Mouse (Mus musculus) left cerebral cortex, postnatal 14 days (tissue): ENCODE results near the gene A130010J15Rik. TPM values are rescaled to one million over a fixed set of nuclear protein-coding genes. Genes with fewer than 3 reads are reported as not detected.

Experiments
- DNase-seq, 2 experiments: peaks; one replicate each; pipeline ENCODE4 v3.0.0; 2021 to 2022; ENCODE audit warnings: low spot score in 2 of 2, mixed read lengths in 1 of 2
- intact Hi-C: fragments of 180-260 bp; cut with DNase I; formaldehyde crosslinking; loops from one replicate; pipeline ENCODE4 v1.15.1; 2025
- total RNA-seq, 2 experiments: library from RNA; stranded (reverse); gene quantifications; 2 replicates each; pipeline ENCODE4 v1.2.3; 2021

A130010J15Rik gene
- total RNA-seq, 2 experiments from 2014 or later, result 3.4 to 3.7 TPM

- peak in 1 of 2 experiments; percentile 19 for DNase-seq
- intact Hi-C loops, result no loop called here
These were observed 23.9 kb downstream of the A130010J15Rik start for GRCm38 (mm10) chr1:193191675-193192283.

DNA sequence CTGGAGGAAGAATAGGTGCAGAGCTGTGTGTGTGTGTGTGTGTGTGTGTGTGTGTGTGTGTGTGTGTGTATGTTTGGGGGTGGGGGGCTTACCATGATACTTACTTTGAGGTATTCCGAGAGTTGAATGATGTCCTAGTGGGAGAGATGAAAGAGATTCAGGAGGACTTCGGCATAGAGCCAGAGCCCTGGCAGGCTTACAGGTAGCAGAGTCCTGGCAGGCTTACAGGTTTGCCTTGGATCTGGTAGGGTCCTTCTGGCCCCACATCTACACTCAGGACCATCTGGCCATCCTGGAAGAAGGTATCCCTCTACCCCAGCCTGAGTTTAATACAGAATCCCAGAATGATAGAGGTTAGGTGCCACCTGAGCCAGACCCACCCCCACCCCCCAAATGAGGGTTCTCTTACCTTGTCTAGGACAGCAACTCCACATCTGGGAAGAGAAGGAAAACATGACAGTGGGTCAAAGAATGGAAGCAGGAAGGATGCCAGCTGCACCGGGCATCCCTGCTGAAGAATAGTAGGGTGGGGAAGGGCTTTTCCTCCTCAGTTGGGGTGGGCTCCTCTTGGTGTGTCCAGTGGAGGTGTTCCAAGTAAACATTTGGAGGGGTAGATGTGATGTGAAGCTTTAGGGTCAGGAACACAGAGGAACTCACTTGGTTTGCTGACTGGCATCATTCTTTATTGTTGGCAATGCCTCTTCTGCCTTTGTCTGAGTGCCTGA, 26.7 kb downstream of the A130010J15Rik start:
- no peak for DNase-seq
- intact Hi-C loops, result no loop called here

DNA sequence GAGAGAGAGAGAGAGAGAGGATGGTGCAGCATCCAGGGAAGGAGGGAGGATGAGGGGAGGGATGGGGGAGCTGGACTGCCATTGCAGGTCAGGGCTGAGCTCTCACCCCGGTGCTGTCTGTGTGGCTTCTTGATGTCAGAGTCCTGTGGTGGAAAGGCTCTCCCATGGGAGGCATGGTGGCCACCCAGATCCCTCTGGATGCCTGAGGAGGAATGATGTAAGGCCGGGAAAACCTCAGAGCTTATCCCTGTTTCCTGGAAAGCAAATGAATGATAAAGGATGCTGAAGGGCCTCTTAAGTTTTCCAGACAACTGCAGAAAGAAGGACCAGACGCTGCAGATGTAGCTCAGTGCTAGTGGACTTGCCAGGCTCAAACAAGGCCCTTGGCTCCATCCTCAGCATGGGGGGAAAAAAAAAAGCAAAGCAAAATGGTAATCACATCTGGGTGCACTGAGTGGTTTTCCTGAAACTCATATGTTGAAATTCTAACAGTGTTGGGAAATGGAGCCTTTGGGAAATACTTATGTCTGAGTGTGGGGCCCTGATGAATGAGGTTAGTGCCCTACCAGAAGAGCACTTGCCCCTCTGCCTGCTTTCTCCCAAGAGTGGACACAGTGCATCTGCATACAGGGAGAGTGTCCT, 27.4 kb downstream of the A130010J15Rik start:
- DNase-seq, result no peak
- intact Hi-C loops, result no loop called here

- no peak for DNase-seq
- intact Hi-C loops, result no loop called here
These were observed 29.8 kb downstream of the A130010J15Rik start for GRCm38 (mm10) chr1:193197494-193198205.

DNA sequence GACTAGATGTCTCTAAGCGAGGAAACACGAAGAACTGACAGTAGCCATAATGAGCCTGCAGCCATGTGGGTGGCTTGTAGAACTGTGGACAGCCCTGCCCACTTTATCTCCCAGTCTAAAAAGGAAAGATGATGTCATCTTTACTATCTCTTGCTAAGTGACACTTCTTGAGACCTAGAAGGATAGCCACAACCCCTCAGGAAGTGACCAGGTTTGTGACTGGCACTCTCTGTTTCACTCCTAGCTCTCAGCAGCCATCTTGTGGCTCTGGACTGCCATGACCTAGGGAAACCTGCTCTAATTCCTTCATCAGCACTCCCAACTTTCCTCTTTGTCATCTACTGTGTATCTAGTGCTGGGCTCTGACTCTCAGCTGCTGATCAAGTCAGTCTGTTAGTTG, 30.5 kb downstream of the A130010J15Rik start:
- no peak for DNase-seq
- intact Hi-C loops, result no loop called here

- DNase-seq, result no peak
- intact Hi-C loops, result no loop called here
These were observed 33.0 kb downstream of the A130010J15Rik start for GRCm38 (mm10) chr1:193200640-193201382.

DNA sequence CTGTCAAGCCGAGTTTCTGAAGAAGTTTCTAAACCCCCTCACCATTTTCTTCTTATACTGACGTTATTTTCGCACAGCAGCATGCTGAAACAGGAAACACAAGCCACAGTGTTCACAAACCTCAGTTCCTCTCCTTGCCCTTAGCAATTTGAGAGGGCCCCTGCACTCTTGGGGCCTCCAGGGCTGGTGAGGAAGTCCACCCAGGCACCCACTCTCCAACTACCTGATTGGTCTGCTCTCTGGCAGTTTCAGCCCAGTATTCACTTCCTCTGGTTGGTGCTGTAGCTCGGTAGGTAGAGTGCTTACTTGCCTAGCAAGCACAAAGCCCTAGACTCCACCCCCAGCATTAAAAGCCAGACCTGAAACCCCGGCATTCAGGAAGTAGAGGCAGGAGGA, 33.5 kb downstream of the A130010J15Rik start, which contains the start of gene Traf3ip3:
Gene Traf3ip3, minus strand, starts transcription at position 321 of the 396 bp plus-strand sequence.
- intact Hi-C loops, result no loop called here
- DNase-seq, result peak in 1 of 2 experiments; percentile 13

GRCm38 (mm10) chr1:193203821-193204220, 36.0 kb downstream of the A130010J15Rik start:
- DNase-seq, result no peak
- intact Hi-C loops, result no loop called here

DNA sequence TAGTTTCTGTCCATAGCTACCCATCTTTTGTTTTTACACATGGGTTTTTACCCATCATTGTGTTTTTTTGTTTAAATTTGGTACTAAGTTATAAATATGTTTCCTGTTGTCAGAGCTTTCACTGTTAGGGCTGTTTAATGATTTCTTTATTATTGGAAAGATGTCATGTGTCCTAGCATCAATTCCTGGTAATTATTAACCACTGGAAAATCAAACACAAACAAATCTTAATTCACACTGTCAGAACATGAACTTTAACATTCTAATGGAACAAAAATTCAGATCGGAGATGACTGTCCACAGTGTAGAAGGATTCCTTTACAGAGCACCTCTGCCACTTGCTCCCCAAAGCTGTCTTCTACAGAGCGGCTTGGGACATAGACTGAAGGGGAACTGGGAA, 37.6 kb downstream of the A130010J15Rik start:
- no peak for DNase-seq
- intact Hi-C loops, result loop anchor here (5.0 kb wide), 3 partner anchors 47 to 177 kb away; no protein-coding TSS in a partner anchor

DNA sequence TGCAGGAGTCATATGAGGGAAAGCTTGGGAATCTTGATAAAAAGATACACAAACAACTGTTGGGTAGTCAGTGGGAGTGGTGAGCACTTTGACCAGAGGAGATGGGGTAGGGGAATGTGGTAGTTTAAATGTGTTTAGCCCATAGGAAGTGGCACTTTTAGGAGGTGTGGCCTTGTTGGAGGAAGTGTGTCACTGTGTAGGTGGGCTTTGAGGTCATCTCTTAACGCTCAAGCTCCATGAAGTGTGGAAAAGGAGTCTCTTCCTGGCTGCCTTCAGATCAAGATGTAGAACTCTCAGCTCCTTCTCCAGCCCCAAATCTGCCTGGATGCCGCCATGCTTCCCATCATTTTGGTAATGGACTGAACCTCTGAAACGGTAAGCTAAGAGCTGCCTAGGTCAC, 39.7 kb downstream of the A130010J15Rik start, which contains the start of gene Lamb3:
Gene Lamb3, plus strand, starts transcription at position 197 of the 400 bp plus-strand sequence.
- no peak for DNase-seq
- intact Hi-C loops, result loop anchor here (5.0 kb wide), 3 partner anchors 45 to 175 kb away; no protein-coding TSS in a partner anchor

- DNase-seq, result peak; percentile 44 to 72
- intact Hi-C loops, result loop anchor here (5.0 kb wide), 3 partner anchors 44 to 174 kb away; no protein-coding TSS in a partner anchor
These were observed 40.3 kb downstream of the A130010J15Rik start for GRCm38 (mm10) chr1:193208178-193208577.

DNA sequence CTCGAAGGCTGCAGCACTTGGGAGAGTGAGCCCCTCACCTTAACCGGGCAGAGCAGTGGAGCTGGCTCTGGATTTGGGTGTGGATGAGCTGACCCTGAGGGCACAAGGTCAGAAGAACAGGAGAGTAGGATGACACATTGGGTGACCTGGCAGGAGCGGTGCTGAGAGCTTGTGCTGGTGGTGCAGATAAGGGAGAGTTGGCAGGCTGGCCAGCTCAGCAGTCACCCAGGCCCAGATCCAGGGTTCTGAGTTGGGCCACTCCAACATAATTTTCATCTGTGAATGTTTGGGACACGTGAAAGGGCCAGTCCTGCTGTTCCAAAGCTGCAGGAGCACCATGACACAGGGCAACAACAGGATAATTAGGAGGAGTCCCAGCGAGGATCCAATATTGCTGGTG, 43.5 kb downstream of the A130010J15Rik start:
- intact Hi-C loops, result no loop called here
- DNase-seq, result no peak

- intact Hi-C loops, result no loop called here
These were observed 46.2 kb downstream of the A130010J15Rik start for GRCm38 (mm10) chr1:193214053-193214452.

DNA sequence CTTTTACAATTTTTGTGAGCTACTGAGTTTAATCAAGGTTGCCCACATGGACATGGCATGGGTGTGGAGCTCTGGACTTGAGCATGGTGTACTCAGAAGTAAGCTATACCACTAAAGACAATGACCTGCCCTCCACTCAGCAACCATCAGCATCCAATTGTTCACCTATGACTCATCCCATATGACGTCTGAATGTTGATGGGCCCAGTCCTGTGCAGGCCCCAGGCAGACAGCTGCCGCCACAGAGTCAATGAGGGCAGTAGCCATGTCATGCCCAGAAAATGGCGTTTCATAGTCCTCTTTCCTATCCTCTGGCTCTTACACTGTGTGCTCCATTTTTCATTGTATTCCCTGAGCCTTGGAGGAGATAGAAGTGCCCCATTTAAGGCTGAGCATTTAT, 48.2 kb downstream of the A130010J15Rik start:
- no peak for DNase-seq
- intact Hi-C loops, result no loop called here

More at GRCm38 (mm10) chr1:193214053-193214452, 46.2 kb downstream of the A130010J15Rik start:
- no peak for DNase-seq

GRCm38 (mm10) chr1:193220408-193220807, 52.6 kb downstream of the A130010J15Rik start:
- DNase-seq, result no peak
- intact Hi-C loops, result no loop called here

DNA sequence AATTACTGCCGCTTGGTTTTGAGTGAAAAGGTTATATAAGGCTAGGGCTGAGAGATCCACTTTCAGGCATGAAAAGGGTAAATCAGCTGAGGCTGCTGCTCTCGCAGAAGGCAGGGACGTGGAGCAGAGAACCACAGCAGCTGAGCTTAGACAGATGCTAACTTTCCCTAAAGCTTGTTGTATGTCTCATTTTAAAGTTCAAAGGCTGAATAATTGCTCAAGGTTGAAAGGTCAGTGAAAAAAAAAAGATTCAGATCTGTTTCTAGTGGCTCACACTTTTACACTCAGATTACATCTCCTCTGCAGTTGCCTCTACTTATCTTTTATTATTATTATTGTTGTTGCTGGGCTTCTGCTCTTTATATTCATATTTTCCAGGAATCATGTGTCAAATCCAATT, 57.7 kb downstream of the A130010J15Rik start:
- no peak for DNase-seq
- intact Hi-C loops, result no loop called here

DNA sequence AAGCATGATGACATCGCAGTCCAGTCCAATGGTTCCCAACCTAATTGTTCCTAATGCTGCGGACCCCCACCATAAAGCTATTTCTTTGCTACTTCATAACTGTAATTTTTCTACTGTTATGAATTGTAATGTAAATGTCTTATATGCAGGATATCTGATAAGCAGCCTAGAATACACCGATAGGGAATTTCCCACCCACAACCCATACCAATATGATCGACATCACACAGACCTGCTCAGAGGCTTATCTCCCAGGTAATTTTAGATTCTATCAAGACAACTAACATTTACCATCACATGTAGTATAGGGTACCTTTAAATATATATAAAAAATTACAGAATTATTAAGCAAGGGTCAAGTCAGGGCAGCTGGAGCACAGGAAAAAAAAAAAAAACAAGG, 58.3 kb downstream of the A130010J15Rik start:
- intact Hi-C loops, result no loop called here
- DNase-seq, result no peak

- peak in 1 of 2 experiments; percentile 44 for DNase-seq
- intact Hi-C loops, result no loop called here
These were observed 59.1 kb downstream of the A130010J15Rik start for GRCm38 (mm10) chr1:193226724-193227522.
